Mouse (Mus musculus) cerebellum, adult 2 months (tissue): ENCODE measurements around the gene Atg4d. TPM values are rescaled to one million over a fixed set of nuclear protein-coding genes. Genes with fewer than 3 reads are reported as not detected.
"Not testable (repeated sequence)": the region's sequence is repeated elsewhere in the genome, so short reads cannot be mapped to it uniquely, and the experiment has no call there.

Source experiments
- DNase-seq, 2 experiments: peaks; one replicate each; pipeline ENCODE4 v3.0.0; 2021
- H3K27ac ChIP-seq: fragments of 200-500 bp; 2 replicates; pipeline ENCODE4 v1.5.1; 2012; ENCODE audit warnings: low read length, control low read depth, inconsistent platforms; ENCODE audit not compliant: insufficient read depth
- H3K27me3 ChIP-seq: fragments of 200-500 bp; 2 replicates; pipeline ENCODE4 v1.6.1; 2012; ENCODE audit warnings: inconsistent platforms, mild to moderate bottlenecking, low read length, moderate library complexity; ENCODE audit not compliant: control insufficient read depth, insufficient read depth
- H3K4me1 ChIP-seq: fragments of 200-500 bp; 2 replicates; pipeline ENCODE4 v1.6.1; 2011; ENCODE audit warnings: low read length; ENCODE audit not compliant: control insufficient read depth, insufficient read depth
- H3K4me3 ChIP-seq: fragments of 200-500 bp; replicated peaks from 2 replicates; pipeline ENCODE3; 2011; ENCODE audit warnings: mild to moderate bottlenecking, low read depth, low read length, control low read depth; ENCODE audit not compliant: insufficient read depth
- CTCF ChIP-seq: fragments of 200-500 bp; IDR thresholded peaks from 2 replicates; pipeline ENCODE4 v1.5.1; 2011; ENCODE audit warnings: low read depth, mild to moderate bottlenecking, control low read depth, low read length, moderate library complexity, borderline replicate concordance; ENCODE audit not compliant: insufficient read depth
- POLR2A ChIP-seq: fragments of 200-500 bp; IDR thresholded peaks from 2 replicates; pipeline ENCODE4 v1.6.1; 2011; ENCODE audit warnings: low read length, control low read depth, borderline replicate concordance; ENCODE audit not compliant: insufficient read depth
- WGBS: fragments of 180-500 bp; shearing (Covaris S2); methylation state at CpG from one replicate; pipeline ENCODE4 v1.1.7; 2018; 5-methylcytosine and 5-hydroxymethylcytosine counted together
- polyA plus RNA-seq: library from polyadenylated mRNA; depleted of rRNA; stranded (reverse); fragments of >200 nt; gene quantifications from 2 replicates; pipeline ENCODE4 v1.2.3, GENCODE M21; 2012; rRNA removed

Atg4d gene
- polyA plus RNA-seq, 1 experiment: 72.4 TPM

DNA sequence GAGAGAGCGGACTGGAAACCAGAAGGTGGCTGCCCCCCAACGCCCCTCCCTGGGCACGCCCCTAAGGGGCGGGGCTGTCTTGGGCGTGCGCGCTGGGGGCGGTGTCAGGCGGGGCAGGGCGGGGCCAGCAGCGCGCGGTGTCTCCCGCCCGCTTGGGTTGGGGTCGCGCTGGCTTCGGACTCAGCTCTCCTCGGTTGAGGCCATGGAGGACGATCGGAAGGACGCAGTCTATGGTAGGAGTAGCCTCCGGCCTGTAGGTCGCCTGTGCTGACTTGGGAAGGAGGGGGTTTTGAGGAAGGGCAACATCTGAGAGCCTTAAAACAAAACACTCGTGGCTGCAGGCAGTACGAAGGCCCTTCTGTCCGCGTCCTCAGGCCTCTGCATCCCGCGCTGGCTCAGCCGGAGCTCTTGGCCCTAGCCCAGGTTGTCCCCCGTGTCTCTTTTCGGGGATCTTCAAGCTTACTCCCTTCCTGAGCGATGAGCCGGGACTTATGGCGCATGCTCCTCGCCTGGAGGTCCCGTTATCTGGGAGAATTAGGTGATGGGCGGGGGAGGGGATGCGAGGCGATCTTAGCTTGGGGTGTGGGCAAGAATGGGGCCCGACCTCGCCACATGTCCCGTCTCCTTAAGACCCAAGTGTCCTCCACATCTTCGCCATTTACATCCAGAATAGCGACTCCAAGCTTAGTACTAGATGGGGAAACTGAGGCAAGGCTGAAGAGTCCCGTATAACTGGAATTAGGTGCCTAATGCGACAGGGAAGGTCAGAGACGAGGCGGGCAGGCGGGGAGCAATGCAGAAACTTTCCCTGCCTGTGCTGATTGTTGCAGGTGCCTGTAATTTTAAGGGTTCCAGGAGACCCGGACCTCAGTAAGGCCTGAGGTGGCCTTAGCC, 55.8 kb downstream of the Atg4d start, which contains the start of gene Slc44a2:
TSS of gene Slc44a2 (plus strand) at position 80 of the 894 bp plus-strand sequence.
- Histone ChIP-seq H3K4me3 (peak within 1 kb of the TSS; percentile 96), H3K27me3 (no peaks in the 10 kb centered on the region), H3K27ac (peak within 1 kb of the TSS; percentile 28), H3K4me1 (peaks cover 10% of the 10 kb centered on the region)
- peak; percentile 85 to 89 for DNase-seq
- peak; percentile 68; the same call in 1 of the 2 replicates for TF ChIP-seq POLR2A
- TF ChIP-seq CTCF: no peak
- WGBS: under 1% methylated on average over 52 of the region's 52 CpGs

DNA sequence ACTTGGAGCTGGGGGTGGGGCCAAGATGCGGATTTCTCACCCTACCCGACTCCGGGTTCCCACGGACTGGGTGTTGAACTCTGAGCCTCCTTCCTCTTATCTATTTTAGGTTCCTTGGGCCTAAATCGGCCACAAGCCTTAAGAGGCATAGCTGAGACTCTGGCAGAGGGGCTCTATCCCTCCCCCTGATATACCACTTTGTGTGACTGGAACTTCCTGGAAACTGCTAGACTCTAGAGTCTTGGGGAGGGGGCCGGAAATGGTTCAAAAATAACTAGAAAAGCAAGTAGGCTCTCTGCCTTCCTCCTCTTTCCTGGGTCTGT, 56.4 kb downstream of the Atg4d start:
- no peak for DNase-seq
- WGBS: 12% methylated on average over 6 of the region's 6 CpGs
- 0 out of 2 replicates have a peak overlapping the region, but pooled peaks have one; percentile 28 for H3K27ac ChIP-seq

DNA sequence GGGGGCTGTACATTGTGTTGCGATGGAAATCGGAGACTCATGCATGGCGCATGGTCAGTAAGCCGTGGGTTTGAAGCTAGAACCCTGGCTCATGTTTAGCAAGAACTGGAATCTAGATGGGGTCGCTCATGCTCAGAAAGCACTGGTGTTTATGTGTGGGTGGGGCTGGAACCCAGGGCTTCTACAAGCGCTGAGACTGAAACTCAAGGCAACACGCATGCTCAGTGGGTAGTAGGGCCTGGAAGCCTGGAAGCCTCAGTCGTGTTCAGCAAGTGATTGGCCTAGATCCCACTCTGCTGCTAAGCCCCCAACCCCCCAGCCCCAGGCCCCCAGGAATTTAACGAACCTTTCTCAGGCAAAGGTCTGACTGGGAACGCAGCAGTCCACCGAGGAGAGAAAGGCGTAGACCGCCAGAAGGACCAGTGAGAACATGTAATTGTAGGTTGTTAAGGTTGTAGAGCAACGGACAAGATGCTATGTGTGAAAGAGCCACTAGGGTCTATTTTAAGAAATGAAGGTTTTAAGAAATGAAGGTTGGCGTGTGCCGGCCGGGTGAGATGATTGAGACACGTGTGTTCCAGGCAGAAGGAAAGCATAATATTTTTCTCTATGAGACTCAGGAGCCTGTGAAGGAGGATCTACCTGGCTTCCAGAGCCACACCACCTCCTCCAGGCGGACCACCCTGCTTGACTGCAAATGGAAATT, 57.3 kb downstream of the Atg4d start:
- DNase-seq: peak in 1 of 2 experiments; percentile 28
- Histone ChIP-seq H3K4me1 (peaks cover 10% of the 10 kb centered on the region), H3K27me3 (no peaks in the 10 kb centered on the region), H3K4me3 (no peak overlapping the region), H3K27ac (no peak overlapping the region)
- WGBS: 51% methylated on average over 19 of the region's 19 CpGs
- no peak for TF ChIP-seq CTCF
- TF ChIP-seq POLR2A: no peak

More for the DNA sequence above, 56.4 kb downstream of the Atg4d start:
- Histone ChIP-seq H3K4me1 (peaks cover 10% of the 10 kb centered on the region), H3K27me3 (no peaks in the 10 kb centered on the region), H3K4me3 (peak overlapping the region; percentile 96)
- TF ChIP-seq CTCF (no peak), POLR2A (no peak)

DNA sequence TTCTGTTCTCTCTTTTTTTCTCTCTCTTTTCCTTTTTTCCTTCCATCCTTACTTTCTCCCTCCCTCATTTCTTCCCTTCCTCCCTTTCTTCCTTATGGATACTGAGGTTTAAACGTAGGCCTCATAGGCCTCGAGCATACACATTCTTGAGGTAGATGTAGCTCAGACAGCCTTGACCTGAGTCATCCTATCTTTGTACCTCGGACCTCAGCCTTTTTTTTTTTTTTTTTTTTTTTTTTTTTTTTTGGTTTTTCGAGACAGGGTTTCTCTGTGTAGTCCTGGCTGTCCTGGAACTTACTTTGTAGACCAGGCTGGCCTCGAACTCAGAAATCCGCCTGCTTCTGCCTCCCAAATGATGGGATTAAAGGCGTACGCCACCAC, 57.8 kb downstream of the Atg4d start:
- H3K4me3 ChIP-seq, H3K4me1 ChIP-seq, DNase-seq, H3K27ac ChIP-seq, H3K27me3 ChIP-seq: not testable (repeated sequence)
- 86% methylated on average over 8 of the region's 8 CpGs for WGBS

DNA sequence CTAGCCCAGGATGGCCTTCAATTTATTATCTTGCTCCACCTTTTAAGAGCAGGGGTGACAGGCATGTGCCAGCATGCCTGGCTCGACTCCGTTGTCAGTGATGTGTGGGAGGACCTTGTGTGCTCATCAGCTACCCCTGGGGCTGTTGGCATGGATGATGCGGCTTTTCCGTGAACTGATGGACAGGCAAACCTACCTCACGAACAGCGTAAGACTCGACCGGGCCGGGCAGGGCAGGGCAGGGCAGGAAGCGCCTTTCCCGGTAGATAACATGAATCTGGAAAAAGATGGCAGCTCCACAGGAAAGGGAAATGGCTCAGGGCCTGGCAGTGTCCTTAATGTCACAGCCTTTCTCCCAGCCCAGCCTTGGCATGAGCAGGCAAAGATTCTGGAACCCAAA, 59.2 kb downstream of the Atg4d start:
- DNase-seq: peak; percentile 30 to 41
- H3K27me3 ChIP-seq: no peaks in the 10 kb centered on the region
- H3K4me1 ChIP-seq: peaks cover 10% of the 10 kb centered on the region
- peak overlapping the region; percentile 18; the same call in 1 of the 2 replicates for H3K27ac ChIP-seq
- H3K4me3 ChIP-seq: no peak overlapping the region
- no peak for TF ChIP-seq POLR2A
- no peak for TF ChIP-seq CTCF
- 15% methylated on average over 11 of the region's 11 CpGs for WGBS

Other genes with a start within 250 kb of the Atg4d start
- 1.4 and 1.6 TPM in 2 replicates for gene Icam1, start 249.3 kb upstream of the Atg4d start, polyA plus RNA-seq
- gene Icam4, start 235.9 kb upstream of the Atg4d start, polyA plus RNA-seq: 0.32 and 0.65 TPM in 2 replicates
- gene Icam5, start 233.2 kb upstream of the Atg4d start, polyA plus RNA-seq: 1.6 and 2.5 TPM in 2 replicates
- gene Zglp1, start 198.2 kb upstream of the Atg4d start, polyA plus RNA-seq: 1.0 TPM in 1 of 2 replicates, not detected in the other
- 1.8 and 2.2 TPM in 2 replicates for gene Gm49373, start 192.2 kb upstream of the Atg4d start, polyA plus RNA-seq
- gene Fdx1l, start 191.7 kb upstream of the Atg4d start, polyA plus RNA-seq: 78.0 and 83.9 TPM in 2 replicates
- gene Gm38431, start 173.3 kb upstream of the Atg4d start, polyA plus RNA-seq: 2.6 and 4.1 TPM in 2 replicates
- gene Raver1, start 173.3 kb upstream of the Atg4d start, polyA plus RNA-seq: 29.9 and 31.4 TPM in 2 replicates
- 17.2 and 17.9 TPM in 2 replicates for gene Tyk2, start 134.1 kb upstream of the Atg4d start, polyA plus RNA-seq
- gene Cdc37, start 115.3 kb upstream of the Atg4d start, polyA plus RNA-seq: 189 and 202 TPM in 2 replicates
- gene Pde4a, start 99.6 kb upstream of the Atg4d start, polyA plus RNA-seq: 51.2 and 57.4 TPM in 2 replicates
- 60.5 and 63.1 TPM in 2 replicates for gene Keap1, start 25.9 kb upstream of the Atg4d start, polyA plus RNA-seq
- 40.8 and 44.6 TPM in 2 replicates for gene S1pr5, start 16.9 kb upstream of the Atg4d start, polyA plus RNA-seq
- gene Kri1, start 22.7 kb downstream of the Atg4d start, polyA plus RNA-seq: 46.8 and 48.2 TPM in 2 replicates
- gene Cdkn2d, start 26.1 kb downstream of the Atg4d start, polyA plus RNA-seq: 76.6 and 88.6 TPM in 2 replicates
- gene Ap1m2, start 47.0 kb downstream of the Atg4d start, polyA plus RNA-seq: 1.6 and 1.8 TPM in 2 replicates
- 67.7 and 70.3 TPM in 2 replicates for gene Slc44a2, start 55.4 kb downstream of the Atg4d start, polyA plus RNA-seq
- 81.0 and 81.1 TPM in 2 replicates for gene Ilf3, start 102.6 kb downstream of the Atg4d start, polyA plus RNA-seq
- gene Qtrt1, start 146.5 kb downstream of the Atg4d start, polyA plus RNA-seq: 37.5 and 39.5 TPM in 2 replicates
- 66.9 and 68.6 TPM in 2 replicates for gene Dnm2, start 159.6 kb downstream of the Atg4d start, polyA plus RNA-seq
- gene Tmed1, start 245.0 kb downstream of the Atg4d start, polyA plus RNA-seq: 25.9 and 26.4 TPM in 2 replicates